Mouse (Mus musculus) liver, postnatal 0 days (tissue): ENCODE data around the gene Upf1.

Experiments
- CTCF ChIP-seq: sonication (generic); IDR thresholded peaks from 2 replicates; pipeline ENCODE4 v1.5.1; 2016; ENCODE audit warnings: antibody characterized with exemption, low read depth
- EP300 ChIP-seq: IDR thresholded peaks from 2 replicates; pipeline ENCODE4 v1.6.1; 2016; ENCODE audit warnings: antibody characterized with exemption, low read depth, mild to moderate bottlenecking

- no peak for TF ChIP-seq CTCF
- TF ChIP-seq EP300, result no peak
Measured at GRCm38 (mm10) chr8:70370476-70370875, 17.4 kb upstream of the Upf1 start.
